Mouse (Mus musculus): ENCODE results near the gene Cdc73. TPM values are rescaled to one million over a fixed set of nuclear protein-coding genes. Genes with fewer than 3 reads are reported as not detected.

The Cdc73 gene
- total RNA-seq, 2 experiments from 2014 or later: 74.4 to 75.1 TPM

DNA sequence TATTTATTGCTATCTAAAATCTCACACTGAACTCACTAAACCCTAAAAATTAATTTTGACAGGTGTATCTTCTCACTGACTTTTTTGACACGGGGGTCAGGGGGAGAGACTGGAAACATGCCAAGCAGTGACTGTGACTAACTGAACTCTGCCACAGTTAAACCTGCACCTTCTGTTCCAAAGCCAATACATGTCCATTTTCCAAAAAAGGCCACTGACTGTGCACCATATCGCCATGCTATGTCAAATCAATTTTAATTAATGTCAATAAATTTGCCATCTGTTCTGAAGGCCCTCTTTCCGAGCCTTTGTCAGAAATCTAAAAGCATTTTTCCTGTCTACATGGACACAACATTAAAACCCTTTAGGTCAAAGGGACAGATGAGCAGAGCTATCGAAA is 57.3 kb downstream of the Cdc73 start:
- H3K4me3 ChIP-seq: peak overlapping the region; percentile 77
- no peak for DNase-seq (ENCODE audit: low spot score in 2 of 2)
- peak overlapping the region; percentile 81 for H3K27ac ChIP-seq
- no peak for TF ChIP-seq CTCF (conservative IDR thresholded peaks at IDR 0.05)

DNA sequence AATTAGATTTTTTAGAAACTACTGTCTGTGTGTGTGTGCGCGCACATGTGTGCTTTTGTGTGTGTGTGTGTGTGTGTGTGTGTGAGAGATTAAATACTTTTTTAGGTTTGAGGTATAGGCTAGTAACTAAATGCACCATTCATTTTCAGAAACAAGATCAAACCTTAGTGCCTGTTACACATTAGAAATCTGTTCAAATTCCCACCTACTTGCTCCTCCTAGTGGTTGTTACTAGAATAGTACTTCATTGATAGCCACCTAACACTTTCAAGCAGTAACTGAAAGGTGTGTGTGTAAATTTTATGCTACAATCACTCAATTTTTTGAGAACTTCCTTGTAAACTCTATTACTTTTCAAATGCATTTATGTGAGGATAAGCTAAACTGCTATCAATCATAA is 58.5 kb downstream of the Cdc73 start:
- peak overlapping the region; percentile 77 for H3K4me3 ChIP-seq
- H3K27ac ChIP-seq: peak overlapping the region; percentile 98
- peak; percentile 30 to 69 for DNase-seq (ENCODE audit: low spot score in 2 of 2)
- peak; percentile 86 for TF ChIP-seq CTCF (conservative IDR thresholded peaks at IDR 0.05)

DNA sequence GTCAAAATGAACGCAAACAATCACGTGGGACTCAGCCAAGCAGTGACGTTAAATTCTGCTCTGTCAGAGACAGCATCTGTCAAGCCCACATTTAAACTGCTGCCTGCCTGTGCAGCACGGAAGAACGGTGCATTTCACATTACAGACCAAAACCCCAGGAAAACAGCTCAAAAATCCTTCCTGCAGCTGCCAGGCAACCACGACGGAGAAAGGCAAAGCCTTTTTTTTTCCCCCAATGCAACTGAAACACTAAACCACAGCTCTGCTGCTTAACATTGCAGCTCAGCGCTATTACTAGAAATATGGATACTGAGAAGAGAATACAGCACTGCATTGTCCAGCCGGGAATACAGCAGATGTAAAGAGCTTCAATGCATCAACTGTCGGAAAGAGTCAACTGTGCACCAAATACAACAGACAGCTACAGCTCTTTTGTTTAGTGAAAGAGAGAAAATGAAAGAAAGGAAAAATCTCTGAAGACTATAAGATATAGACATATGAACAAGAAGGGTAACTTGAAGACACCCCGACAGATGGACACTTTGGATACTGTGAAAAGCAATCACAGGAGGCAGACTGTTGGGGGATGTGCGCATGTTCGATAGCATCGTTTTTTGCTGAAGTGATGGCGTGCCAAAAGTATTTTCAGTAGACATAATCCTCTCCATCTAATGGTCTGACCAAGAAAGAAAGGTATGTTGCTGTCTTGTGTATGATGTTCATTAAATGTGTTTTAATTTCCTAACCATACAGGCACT is 61.9 kb downstream of the Cdc73 start, which contains the start of gene B3galt2:
Gene B3galt2, plus strand, starts transcription at position 15 of the 758 bp plus-strand sequence.
- Histone ChIP-seq H3K4me3 (peak within 1 kb of the TSS; percentile 77), H3K27ac (peak within 1 kb of the TSS; percentile 98)
- DNase-seq (ENCODE audit: low spot score in 2 of 2): peak; percentile 75 to 83
- TF ChIP-seq CTCF (conservative IDR thresholded peaks at IDR 0.05): no peak

DNA sequence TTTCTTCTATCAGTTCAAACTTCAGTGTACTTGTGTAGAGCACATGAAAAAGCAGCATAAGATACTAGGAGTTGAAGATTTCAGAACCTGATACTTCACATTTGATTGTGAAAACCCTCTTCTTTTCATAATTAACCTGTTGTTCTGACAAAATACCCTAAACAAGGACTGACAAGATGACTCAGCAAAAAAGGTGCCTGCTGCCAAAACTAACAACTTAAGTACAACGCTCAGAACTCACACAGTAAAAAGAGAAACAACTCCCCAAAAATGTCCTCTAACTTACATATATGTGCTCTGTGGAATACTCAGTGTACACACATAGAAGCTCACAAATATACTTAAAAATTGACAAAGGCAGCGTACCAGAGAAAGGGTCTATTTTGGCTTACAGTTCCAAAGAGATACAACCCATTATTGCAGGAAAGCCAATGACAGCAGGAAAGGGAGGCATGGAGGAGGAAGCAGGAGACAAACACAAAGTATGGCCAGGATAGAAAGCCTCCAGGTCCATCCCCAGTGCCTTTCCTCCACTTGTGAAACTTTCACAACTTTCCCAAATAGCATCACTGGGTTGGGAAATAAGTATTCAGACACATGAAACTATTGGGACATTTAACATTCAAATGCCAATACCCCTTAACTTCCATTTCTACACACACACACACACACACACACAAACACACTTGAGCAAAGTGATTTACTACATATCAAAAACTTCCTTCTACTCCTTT is 69.7 kb downstream of the Cdc73 start:
- no peak for DNase-seq (ENCODE audit: low spot score in 2 of 2)
- Histone ChIP-seq H3K4me3 (no peak overlapping the region), H3K27ac (no peak overlapping the region)
- TF ChIP-seq CTCF (conservative IDR thresholded peaks at IDR 0.05): no peak

DNA sequence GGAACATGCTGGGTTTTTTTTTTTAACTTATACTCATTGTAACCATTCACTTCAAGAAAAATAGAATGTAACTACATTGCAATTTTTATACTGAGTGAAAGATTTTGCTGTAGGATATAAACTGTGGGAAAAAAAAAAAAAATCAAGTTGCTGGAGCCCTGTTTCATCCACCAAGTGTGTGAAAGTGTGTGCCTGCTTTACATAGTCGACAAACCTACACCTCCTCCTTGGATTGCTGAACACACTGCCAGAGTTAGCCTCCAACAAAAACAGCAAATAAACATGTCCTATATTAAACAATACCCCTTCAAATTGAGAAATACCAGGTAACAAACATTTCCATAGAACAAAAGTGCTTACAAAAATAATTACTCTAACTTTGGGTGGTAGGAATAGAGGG is 70.3 kb downstream of the Cdc73 start:
- H3K27ac ChIP-seq: no peak overlapping the region
- no peak overlapping the region for H3K4me3 ChIP-seq
- no peak for DNase-seq (ENCODE audit: low spot score in 2 of 2)
- no peak for TF ChIP-seq CTCF (conservative IDR thresholded peaks at IDR 0.05)

- DNase-seq (ENCODE audit: low spot score in 2 of 2): no peak
- H3K27ac ChIP-seq: no peak overlapping the region
- no peak for TF ChIP-seq CTCF (conservative IDR thresholded peaks at IDR 0.05)
- no peak overlapping the region for H3K4me3 ChIP-seq
Measured at GRCm38 (mm10) chr1:143631337-143631736, 71.4 kb downstream of the Cdc73 start.

DNA sequence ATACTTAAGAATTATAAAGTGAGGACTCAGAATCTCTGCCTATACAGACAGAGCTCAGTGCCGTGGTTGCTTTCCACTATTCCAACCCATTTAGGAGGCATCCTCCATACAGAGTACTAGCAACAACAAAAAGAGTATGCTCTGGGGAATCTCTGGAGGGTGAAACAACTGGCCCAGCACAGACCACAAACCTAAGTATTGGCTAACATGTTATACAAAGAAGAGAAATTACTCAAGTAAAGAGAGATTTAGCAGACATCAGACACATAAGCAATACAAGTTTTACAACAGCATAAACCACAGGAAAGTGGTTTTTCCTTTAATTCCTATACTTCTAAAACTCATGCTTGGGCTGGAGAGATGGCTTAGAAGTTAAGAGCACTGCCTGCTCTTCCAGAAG is 80.1 kb downstream of the Cdc73 start:
- no peak overlapping the region for H3K4me3 ChIP-seq
- H3K27ac ChIP-seq: no peak overlapping the region
- no peak for TF ChIP-seq CTCF (conservative IDR thresholded peaks at IDR 0.05)
- no peak for DNase-seq (ENCODE audit: low spot score in 2 of 2)

GRCm38 (mm10) chr1:143621930-143622329 is 80.8 kb downstream of the Cdc73 start:
- TF ChIP-seq CTCF (conservative IDR thresholded peaks at IDR 0.05): no peak
- no peak overlapping the region for H3K27ac ChIP-seq
- no peak for DNase-seq (ENCODE audit: low spot score in 2 of 2)
- H3K4me3 ChIP-seq: no peak overlapping the region

DNA sequence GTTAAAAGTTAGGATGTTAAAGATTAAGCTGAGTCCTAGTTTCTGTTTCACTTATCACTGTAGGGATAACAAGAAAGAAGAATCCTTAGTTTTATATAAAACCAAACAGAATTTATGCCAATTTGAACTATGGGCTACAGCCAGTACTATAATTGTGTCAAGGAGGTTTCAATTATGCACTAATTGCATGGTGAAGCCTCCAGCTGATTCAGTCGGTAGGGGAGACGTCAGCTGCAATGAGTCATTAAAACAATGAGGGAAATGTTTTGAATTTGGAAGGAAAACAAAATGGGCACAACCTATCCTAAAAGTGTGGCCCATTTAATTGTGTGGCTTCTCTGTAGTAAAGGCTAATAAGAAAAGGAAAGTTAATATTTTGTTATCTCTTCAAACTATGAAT is 82.9 kb downstream of the Cdc73 start:
- H3K4me3 ChIP-seq: no peak overlapping the region
- DNase-seq (ENCODE audit: low spot score in 2 of 2): no peak
- no peak for TF ChIP-seq CTCF (conservative IDR thresholded peaks at IDR 0.05)
- H3K27ac ChIP-seq: no peak overlapping the region

DNA sequence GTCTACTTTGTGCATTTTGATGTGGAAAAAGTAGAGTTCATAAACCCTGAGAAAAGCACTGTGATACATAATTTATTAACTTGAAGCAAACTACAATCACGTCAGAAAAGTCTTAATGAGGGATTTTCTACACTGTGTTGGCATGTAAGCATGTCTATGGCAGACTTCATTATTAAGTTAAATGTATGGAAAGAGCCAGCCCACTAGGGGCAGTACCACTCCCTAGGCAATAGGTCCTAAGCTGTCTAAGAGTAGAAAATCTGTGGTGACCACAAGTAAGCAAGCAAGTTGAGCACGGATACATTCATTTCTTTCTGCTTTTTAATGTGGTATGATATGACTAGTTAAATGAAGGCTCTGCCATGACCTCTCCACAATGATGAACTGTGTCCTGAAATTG is 89.8 kb downstream of the Cdc73 start:
- Histone ChIP-seq H3K4me3 (no peak overlapping the region), H3K27ac (no peak overlapping the region)
- peak; percentile 45 for TF ChIP-seq CTCF (conservative IDR thresholded peaks at IDR 0.05)
- DNase-seq (ENCODE audit: low spot score in 2 of 2): no peak

GRCm38 (mm10) chr1:143608911-143609310 is 93.8 kb downstream of the Cdc73 start:
- no peak overlapping the region for H3K4me3 ChIP-seq
- DNase-seq (ENCODE audit: low spot score in 2 of 2): no peak
- TF ChIP-seq CTCF (conservative IDR thresholded peaks at IDR 0.05): no peak
- H3K27ac ChIP-seq: no peak overlapping the region

DNA sequence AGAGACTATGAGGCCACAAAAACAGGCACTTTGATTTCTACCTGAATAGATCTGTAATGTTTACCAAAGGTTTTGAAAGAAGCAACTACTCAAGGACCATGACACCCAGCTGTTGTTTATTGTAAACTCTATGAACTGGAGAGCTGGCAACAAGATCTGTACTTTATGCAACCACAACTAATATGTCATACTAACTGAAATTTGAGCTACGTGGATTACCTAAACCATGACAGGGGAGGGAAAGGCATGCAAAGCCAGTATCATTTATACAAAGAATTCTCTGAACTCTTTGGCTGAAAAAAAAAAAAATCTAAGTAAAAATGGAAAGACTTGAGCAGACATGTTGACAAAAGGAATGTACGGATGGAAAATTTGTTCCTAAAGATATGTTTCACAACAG is 105.8 kb downstream of the Cdc73 start:
- H3K27ac ChIP-seq: no peak overlapping the region
- TF ChIP-seq CTCF (conservative IDR thresholded peaks at IDR 0.05): no peak
- no peak for DNase-seq (ENCODE audit: low spot score in 2 of 2)
- no peak overlapping the region for H3K4me3 ChIP-seq

GRCm38 (mm10) chr1:143576824-143577543 is 125.7 kb downstream of the Cdc73 start:
- no peak overlapping the region for H3K4me3 ChIP-seq
- H3K27ac ChIP-seq: no peak overlapping the region
- TF ChIP-seq CTCF (conservative IDR thresholded peaks at IDR 0.05): no peak
- DNase-seq (ENCODE audit: low spot score in 2 of 2): no peak

Data from layer of hippocampus, adult 2 months (tissue).